Mouse (Mus musculus) E14TG2a.4 (cell line): ENCODE data around the gene A530084C06Rik.

Experiments used
- H3K27me3 ChIP-seq: 2 replicates; pipeline ENCODE4 v1.6.1; 2014; ENCODE audit warnings: low read length, control low read depth; ENCODE audit not compliant: insufficient read depth
- H3K36me3 ChIP-seq: 2 replicates; pipeline ENCODE4 v1.6.1; 2014; ENCODE audit warnings: low read length, control low read depth; ENCODE audit not compliant: insufficient read depth
- H3K4me1 ChIP-seq: replicated peaks from 2 replicates; pipeline ENCODE4 v1.6.1; 2014; ENCODE audit warnings: low read depth, low read length, control low read depth
- H3K4me3 ChIP-seq: replicated peaks from 2 replicates; pipeline ENCODE4 v1.5.1; 2014; ENCODE audit warnings: mild to moderate bottlenecking, low read length
- H3K9me3 ChIP-seq: 2 replicates; pipeline ENCODE4 v1.6.1; 2014; ENCODE audit warnings: low read length, control low read depth
- CTCF ChIP-seq: conservative IDR thresholded peaks from 2 replicates; pipeline ENCODE4 v1.5.1; 2014; ENCODE audit warnings: low read length
- NANOG ChIP-seq: IDR thresholded peaks from 2 replicates; pipeline ENCODE4 v1.6.1; 2014; ENCODE audit warnings: borderline replicate concordance, low read length, mixed read lengths
- POU5F1 ChIP-seq: IDR thresholded peaks from 2 replicates; pipeline ENCODE4 v1.6.1; 2014; ENCODE audit warnings: low read length, borderline replicate concordance

A530084C06Rik gene

GRCm38 (mm10) chr13:31572806-31573508 is 13.8 kb upstream of the A530084C06Rik start:
- Histone ChIP-seq H3K36me3 (no peaks in the 10 kb centered on the region), H3K4me1 (no peaks in the 10 kb centered on the region), H3K27me3 (peaks cover 1% of the 10 kb centered on the region), H3K9me3 (no peaks in the 10 kb centered on the region), H3K4me3 (no peak overlapping the region)
- TF ChIP-seq POU5F1: no peak
- no peak for TF ChIP-seq NANOG
- TF ChIP-seq CTCF: no peak

GRCm38 (mm10) chr13:31567617-31568294 is 8.6 kb upstream of the A530084C06Rik start:
- Histone ChIP-seq H3K9me3 (no peaks in the 10 kb centered on the region), H3K36me3 (no peaks in the 10 kb centered on the region), H3K4me1 (no peaks in the 10 kb centered on the region), H3K27me3 (peaks cover 18% of the 10 kb centered on the region), H3K4me3 (no peak overlapping the region)
- TF ChIP-seq CTCF (no peak), POU5F1 (no peak), NANOG (no peak)

- Histone ChIP-seq H3K4me3 (no peak overlapping the region), H3K4me1 (no peaks in the 10 kb centered on the region), H3K27me3 (peaks cover 24% of the 10 kb centered on the region), H3K36me3 (no peaks in the 10 kb centered on the region), H3K9me3 (no peaks in the 10 kb centered on the region)
- TF ChIP-seq CTCF (no peak), POU5F1 (no peak), NANOG (no peak)
Observed at GRCm38 (mm10) chr13:31567099-31567498, 8.0 kb upstream of the A530084C06Rik start.

GRCm38 (mm10) chr13:31564394-31564793 is 5.3 kb upstream of the A530084C06Rik start:
- Histone ChIP-seq H3K9me3 (no peaks in the 10 kb centered on the region), H3K4me3 (no peak overlapping the region), H3K27me3 (peaks cover 51% of the 10 kb centered on the region), H3K36me3 (no peaks in the 10 kb centered on the region), H3K4me1 (peaks cover 5% of the 10 kb centered on the region)
- TF ChIP-seq POU5F1 (no peak), NANOG (no peak), CTCF (no peak)

- Histone ChIP-seq H3K36me3 (no peaks in the 10 kb centered on the region), H3K27me3 (peaks cover 89% of the 10 kb centered on the region), H3K4me1 (peaks cover 18% of the 10 kb centered on the region), H3K9me3 (no peaks in the 10 kb centered on the region), H3K4me3 (peak overlapping the region; percentile 82)
- no peak for TF ChIP-seq CTCF
- no peak for TF ChIP-seq POU5F1
- TF ChIP-seq NANOG: no peak
Observed at GRCm38 (mm10) chr13:31559419-31560144, 449 bp upstream of the A530084C06Rik start.

- no peak for TF ChIP-seq NANOG
- no peak for TF ChIP-seq POU5F1
- no peak for TF ChIP-seq CTCF
- H3K4me1 ChIP-seq: peaks cover 18% of the 10 kb centered on the region
- no peaks in the 10 kb centered on the region for H3K36me3 ChIP-seq
- no peaks in the 10 kb centered on the region for H3K9me3 ChIP-seq
- peak overlapping the region; percentile 82 for H3K4me3 ChIP-seq
- H3K27me3 ChIP-seq: peaks cover 91% of the 10 kb centered on the region
Observed at GRCm38 (mm10) chr13:31557768-31558520, 1.2 kb downstream of the A530084C06Rik start.

- H3K4me1 ChIP-seq: peaks cover 18% of the 10 kb centered on the region
- H3K27me3 ChIP-seq: peaks cover 83% of the 10 kb centered on the region
- H3K9me3 ChIP-seq: no peaks in the 10 kb centered on the region
- TF ChIP-seq NANOG: no peak
- TF ChIP-seq POU5F1: no peak
- TF ChIP-seq CTCF: no peak
- no peaks in the 10 kb centered on the region for H3K36me3 ChIP-seq
- H3K4me3 ChIP-seq: peak overlapping the region; percentile 82
Observed at GRCm38 (mm10) chr13:31556964-31557767, 2.0 kb downstream of the A530084C06Rik start.
